Mouse (Mus musculus) kidney, embryonic 16.5 days (tissue): ENCODE measurements around the gene Rhou. TPM values are rescaled to one million over a fixed set of nuclear protein-coding genes. Genes with fewer than 3 reads are reported as not detected.
"Not testable (repeated sequence)": the region's sequence is repeated elsewhere in the genome, so short reads cannot be mapped to it uniquely, and the experiment has no call there.

Source experiments
- ATAC-seq: fragments of 200-750 bp; cut with Nextera tagmentation; 2 replicates; pipeline ENCODE4 v1.8.0; 2017; ENCODE audit warnings: moderate TSS enrichment; ENCODE audit not compliant: low FRiP score, low TSS enrichment
- H3K27ac ChIP-seq: fragments of 300-500 bp; sonication (generic); 2 replicates; pipeline ENCODE4 v1.5.1; 2014; ENCODE audit warnings: low read length
- H3K27me3 ChIP-seq: fragments of 300-500 bp; sonication (generic); 2 replicates; pipeline ENCODE4 v1.6.1; 2014; ENCODE audit warnings: low read length, control low read depth, mixed read lengths; ENCODE audit not compliant: insufficient read depth
- H3K36me3 ChIP-seq: fragments of 300-500 bp; sonication (generic); 2 replicates; pipeline ENCODE4 v1.6.1; 2014; ENCODE audit warnings: low read length, control low read depth, mixed read lengths; ENCODE audit not compliant: insufficient read depth
- H3K4me1 ChIP-seq: fragments of 300-500 bp; sonication (generic); 2 replicates; pipeline ENCODE4 v1.6.1; 2014; ENCODE audit warnings: low read length, control low read depth, mixed read lengths; ENCODE audit not compliant: insufficient read depth
- H3K4me2 ChIP-seq: fragments of 300-500 bp; sonication (generic); replicated peaks from 2 replicates; pipeline ENCODE4 v1.6.1; 2014; ENCODE audit warnings: low read depth, low read length
- H3K4me3 ChIP-seq: fragments of 300-500 bp; sonication (generic); 2 replicates; pipeline ENCODE4 v1.5.1; 2014; ENCODE audit warnings: mild to moderate bottlenecking, low read length
- H3K9ac ChIP-seq: fragments of 300-500 bp; sonication (generic); replicated peaks from 2 replicates; pipeline ENCODE4 v1.6.1; 2014; ENCODE audit warnings: low read length
- H3K9me3 ChIP-seq: fragments of 300-500 bp; sonication (generic); 2 replicates; pipeline ENCODE4 v1.6.1; 2016; ENCODE audit warnings: low read length, control low read depth
- WGBS: fragments of 180-500 bp; shearing (Covaris S2); extraction: QIAGEN DNeasy Blood & Tissue Kit; methylation state at CpG from one replicate; pipeline ENCODE4 v1.1.7; 2014; 5-methylcytosine and 5-hydroxymethylcytosine counted together
- polyA plus RNA-seq: library from polyadenylated mRNA; unstranded; fragments of >200 nt; fragmentation: Nextera tagmentation; extraction: Ambion mirVana; gene quantifications from 2 replicates; pipeline ENCODE4 v1.2.1, GENCODE M21; 2015

Rhou gene
- polyA plus RNA-seq = 7.9 TPM in 2 replicates

DNA sequence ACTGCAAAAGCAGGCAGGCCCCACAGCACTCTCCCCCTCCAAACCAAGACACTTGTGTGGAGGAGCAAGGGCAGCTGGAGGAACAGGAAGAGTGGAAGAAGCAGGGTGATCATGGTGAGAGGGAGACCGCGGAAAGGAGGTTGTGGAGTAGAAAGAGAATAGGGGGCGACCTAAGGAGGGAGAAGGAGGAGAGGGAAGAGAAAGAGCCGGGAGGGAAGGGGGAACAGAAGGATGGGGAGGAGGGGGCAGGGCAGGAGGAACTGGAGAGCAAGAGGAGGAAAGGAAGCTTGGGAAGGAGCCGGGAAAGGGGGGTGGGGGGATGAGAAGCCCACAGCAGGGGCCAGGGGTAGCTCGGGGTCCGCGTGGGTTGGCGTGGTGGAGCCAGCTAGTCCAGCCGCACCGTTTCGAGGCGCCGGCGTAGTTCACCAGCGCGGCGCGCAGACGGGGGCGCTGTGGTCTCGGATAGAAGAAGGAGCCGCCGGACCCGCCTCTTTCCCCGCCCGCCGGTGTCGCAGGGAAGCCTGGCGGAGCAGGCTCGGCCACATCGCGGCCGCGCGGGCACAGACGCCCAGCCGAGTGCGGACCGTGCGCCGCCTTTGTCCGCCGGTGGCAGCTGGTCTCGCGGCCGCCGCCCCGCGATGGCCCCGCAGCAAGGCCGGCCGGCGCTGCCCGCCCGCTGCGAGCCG, at the start of gene Rhou:
Gene Rhou (plus strand): TSS at position 622 of the 686 bp plus-strand sequence.
- Histone ChIP-seq H3K36me3 (peaks cover 16% of the 10 kb centered on the region; the same call in 1 of the 2 replicates), H3K4me2 (peak within 1 kb of the TSS; percentile 70), H3K9ac (peak within 1 kb of the TSS; percentile 95), H3K9me3 (no peaks in the 10 kb centered on the region), H3K4me3 (peak within 1 kb of the TSS; percentile 78), H3K27ac (peak within 1 kb of the TSS; percentile 87), H3K27me3 (no peaks in the 10 kb centered on the region), H3K4me1 (peaks cover 32% of the 10 kb centered on the region)
- WGBS = under 1% methylated on average over 24 of the region's 58 CpGs
- ATAC-seq = peak; percentile 88

DNA sequence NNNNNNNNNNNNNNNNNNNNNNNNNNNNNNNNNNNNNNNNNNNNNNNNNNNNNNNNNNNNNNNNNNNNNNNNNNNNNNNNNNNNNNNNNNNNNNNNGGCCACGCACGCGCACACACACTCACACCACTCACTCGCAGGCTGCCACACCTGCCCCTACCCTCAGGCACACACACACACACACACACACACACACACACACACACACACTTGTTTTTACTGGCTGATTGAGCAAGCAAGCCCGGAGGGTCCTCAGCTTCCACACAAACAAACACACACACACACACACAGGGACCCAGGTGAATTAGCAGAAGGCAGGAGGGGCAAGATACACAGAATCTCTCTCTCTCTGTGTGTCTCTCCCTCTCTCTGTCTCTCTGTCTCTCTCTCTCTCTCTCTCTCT, 41.1 kb upstream of the Rhou start:
- no CpG with 5 or more reads among the region's 5 CpGs for WGBS
- not testable (repeated sequence) for H3K4me3 ChIP-seq, H3K36me3 ChIP-seq, H3K27ac ChIP-seq, H3K4me2 ChIP-seq, H3K27me3 ChIP-seq, H3K4me1 ChIP-seq, H3K9ac ChIP-seq, H3K9me3 ChIP-seq, ATAC-seq

DNA sequence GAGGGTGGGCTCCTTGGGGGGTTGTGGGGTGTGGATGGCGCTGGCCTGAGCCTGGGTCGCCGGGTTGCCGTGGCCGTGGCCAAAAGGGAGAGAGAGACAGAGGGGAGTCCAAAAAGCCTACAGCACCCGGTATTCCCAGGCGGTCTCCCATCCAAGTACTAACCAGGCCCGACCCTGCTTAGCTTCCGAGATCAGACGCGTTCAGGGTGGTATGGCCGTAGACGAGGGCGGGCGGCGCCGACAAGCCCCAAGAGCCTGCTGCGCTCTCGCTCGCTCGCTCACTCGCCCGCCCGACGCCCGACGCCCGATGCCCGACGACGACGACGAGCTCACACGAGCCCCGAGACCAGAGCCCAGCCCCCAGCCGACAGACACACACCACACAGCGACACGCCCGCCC, 30.2 kb upstream of the Rhou start:
- not testable (repeated sequence) for H3K36me3 ChIP-seq, H3K4me1 ChIP-seq, H3K4me2 ChIP-seq, ATAC-seq, H3K9me3 ChIP-seq, H3K27ac ChIP-seq, H3K4me3 ChIP-seq, H3K9ac ChIP-seq
- no CpG with 5 or more reads among the region's 39 CpGs for WGBS
- H3K27me3 ChIP-seq = peaks cover 25% of the 10 kb centered on the region

DNA sequence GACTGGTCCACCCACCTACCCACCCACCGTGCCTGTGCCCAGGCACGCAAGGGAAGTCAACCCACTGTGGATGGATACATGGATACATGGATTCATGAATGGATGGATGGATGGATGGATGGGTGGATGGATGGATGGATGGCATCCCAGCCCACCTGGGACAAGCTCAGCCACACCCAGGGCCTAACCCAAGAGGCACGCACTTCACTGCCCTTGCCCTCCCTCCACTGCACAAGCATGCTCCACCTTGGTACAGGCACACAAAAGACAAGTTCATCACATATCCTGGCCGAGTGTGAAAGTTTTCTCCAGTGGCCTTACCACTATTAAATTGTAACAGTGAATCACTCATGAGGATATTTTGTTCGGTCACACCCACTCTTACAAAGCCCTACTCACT, 29.5 kb upstream of the Rhou start:
- ATAC-seq = no peak
- 62% methylated on average over 5 of the region's 5 CpGs for WGBS
- H3K27me3 ChIP-seq = peaks cover 22% of the 10 kb centered on the region

DNA sequence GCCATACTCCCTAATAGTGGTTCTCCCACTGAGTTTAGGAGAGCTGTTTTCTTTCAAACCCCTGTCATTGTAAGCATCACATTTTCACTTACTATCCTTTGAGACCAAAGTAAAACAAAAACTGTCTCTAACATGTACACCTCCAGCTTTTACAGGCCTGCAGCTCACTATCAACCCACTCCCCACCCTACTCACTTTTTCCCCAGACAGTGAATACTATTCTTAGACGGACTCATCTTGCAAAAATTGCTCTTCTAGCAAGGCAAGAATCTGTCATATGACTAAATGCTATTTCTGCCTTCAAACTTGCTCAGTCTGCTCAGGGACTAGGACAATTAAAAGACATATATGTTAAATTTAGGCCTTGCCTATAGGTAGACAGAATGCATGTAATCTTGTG, 29.0 kb upstream of the Rhou start:
- Histone ChIP-seq H3K4me1 (peaks cover 5% of the 10 kb centered on the region), H3K9me3 (no peaks in the 10 kb centered on the region), H3K9ac (no peak overlapping the region), H3K36me3 (no peaks in the 10 kb centered on the region), H3K4me3 (no peak overlapping the region), H3K4me2 (no peak overlapping the region), H3K27me3 (peaks cover 22% of the 10 kb centered on the region), H3K27ac (no peak overlapping the region)
- no peak for ATAC-seq
- WGBS = 44% methylated on average over 1 of the region's 1 CpGs

More for the DNA sequence above, 29.5 kb upstream of the Rhou start:
- no peaks in the 10 kb centered on the region for H3K9me3 ChIP-seq
- H3K36me3 ChIP-seq = no peaks in the 10 kb centered on the region
- 0 out of 2 replicates have a peak overlapping the region, but pooled peaks have one; percentile 7 for H3K4me2 ChIP-seq
- H3K27ac ChIP-seq = no peak overlapping the region
- H3K4me3 ChIP-seq = no peak overlapping the region
- H3K9ac ChIP-seq = no peak overlapping the region
- H3K4me1 ChIP-seq = peaks cover 3% of the 10 kb centered on the region

DNA sequence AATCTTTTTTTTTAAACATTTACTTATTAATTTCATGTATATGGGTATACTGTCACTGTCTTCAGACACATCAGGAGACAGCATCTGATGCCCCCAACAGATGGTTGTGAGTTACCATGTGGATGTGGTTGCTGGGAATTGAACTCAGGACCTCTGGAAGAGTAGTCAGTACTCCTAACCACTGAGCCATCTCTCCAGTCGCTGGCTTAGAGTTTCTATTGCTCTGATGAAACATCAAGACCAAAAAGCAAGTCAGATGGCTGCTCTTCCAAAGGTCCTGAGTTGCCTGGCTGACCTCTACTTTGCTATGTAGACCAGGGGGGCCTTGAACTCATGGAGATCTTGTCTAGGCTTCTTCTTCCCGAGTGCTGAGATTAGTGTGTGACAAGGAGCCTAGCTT, 28.0 kb upstream of the Rhou start:
- no peak for ATAC-seq
- Histone ChIP-seq H3K4me1 (peaks cover 11% of the 10 kb centered on the region), H3K27ac (no peak overlapping the region), H3K9me3 (no peaks in the 10 kb centered on the region), H3K4me3 (no peak overlapping the region), H3K9ac (no peak overlapping the region), H3K36me3 (no peaks in the 10 kb centered on the region), H3K4me2 (no peak overlapping the region), H3K27me3 (peaks cover 22% of the 10 kb centered on the region)
- 24% methylated on average over 2 of the region's 2 CpGs for WGBS

DNA sequence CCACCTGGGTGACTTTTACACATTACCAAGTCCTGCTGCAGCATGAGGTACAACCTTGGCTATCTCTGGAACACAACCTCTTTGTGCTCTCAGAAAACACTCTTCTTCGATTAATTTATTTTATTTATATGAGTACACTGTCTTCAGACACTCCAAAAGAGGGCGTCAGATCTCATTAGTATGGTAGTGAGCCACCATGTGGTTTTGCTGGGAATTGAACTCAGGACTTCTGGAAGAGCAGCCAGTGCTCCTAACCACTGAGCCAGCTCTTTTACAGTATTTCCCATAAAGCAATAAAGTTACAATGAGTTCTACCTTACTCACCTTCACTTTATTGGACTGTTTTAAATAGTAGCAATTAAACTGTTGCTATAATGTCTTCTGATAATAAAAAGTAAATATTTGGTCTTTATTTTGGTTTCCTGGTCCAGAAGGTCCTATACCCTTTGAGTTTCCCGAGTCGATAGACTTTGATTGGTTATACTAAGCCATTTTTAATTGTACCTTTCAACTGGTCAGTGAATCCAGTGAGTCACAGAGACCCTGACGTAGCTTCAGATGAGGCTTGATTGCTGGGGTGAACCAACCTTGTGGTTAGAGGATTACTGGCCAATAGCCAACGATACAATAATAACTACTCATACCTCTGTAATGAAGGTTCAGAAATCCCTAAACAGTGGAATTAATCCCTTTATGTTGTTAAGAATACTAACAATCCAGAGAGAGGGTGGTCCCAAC, 26.1 kb upstream of the Rhou start:
- no peaks in the 10 kb centered on the region for H3K9me3 ChIP-seq
- H3K4me3 ChIP-seq = no peak overlapping the region
- no peak for ATAC-seq
- H3K27ac ChIP-seq = no peak overlapping the region
- no peak overlapping the region for H3K4me2 ChIP-seq
- H3K36me3 ChIP-seq = no peaks in the 10 kb centered on the region
- 64% methylated on average over 6 of the region's 6 CpGs for WGBS
- peaks cover 11% of the 10 kb centered on the region for H3K4me1 ChIP-seq
- peaks cover 22% of the 10 kb centered on the region for H3K27me3 ChIP-seq
- no peak overlapping the region for H3K9ac ChIP-seq

DNA sequence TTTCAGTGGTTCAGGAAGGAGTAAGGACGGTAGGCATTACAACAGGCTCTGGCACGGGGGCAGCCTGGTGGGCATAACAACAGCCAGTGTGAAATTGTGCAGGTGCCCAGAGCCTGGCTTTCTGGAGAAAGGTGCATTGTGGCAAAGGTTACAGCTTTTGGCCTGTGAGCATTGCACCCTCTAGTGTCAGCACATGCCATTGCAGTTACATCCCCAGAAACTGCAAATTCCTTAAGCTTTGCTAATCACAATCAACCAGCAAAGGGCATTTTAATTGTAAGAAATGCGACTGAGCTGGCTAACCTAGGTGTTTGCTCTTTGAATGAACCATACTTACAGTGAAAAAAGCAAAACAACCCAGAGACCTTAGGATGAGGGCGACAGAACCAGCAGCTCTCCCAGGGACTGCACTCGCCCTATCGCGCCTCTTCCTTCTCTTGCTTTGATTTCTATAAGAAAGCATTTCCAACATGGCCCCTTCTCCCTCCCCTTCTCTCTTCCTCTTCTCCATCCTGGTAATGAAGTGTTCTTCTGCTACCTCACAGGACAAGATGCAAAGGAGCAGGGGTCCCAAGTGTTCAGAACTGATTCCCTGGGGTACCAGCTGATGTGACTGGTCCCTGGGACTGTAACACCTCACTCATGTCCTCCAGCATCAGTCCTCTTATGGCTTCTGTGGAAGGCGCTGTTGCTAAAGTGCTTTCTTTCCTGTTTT, 25.3 kb upstream of the Rhou start:
- H3K4me1 ChIP-seq = peaks cover 11% of the 10 kb centered on the region
- peaks cover 22% of the 10 kb centered on the region for H3K27me3 ChIP-seq
- H3K9ac ChIP-seq = 0 out of 2 replicates have a peak overlapping the region, but pooled peaks have one; percentile 31
- 5% methylated on average over 8 of the region's 8 CpGs for WGBS
- no peaks in the 10 kb centered on the region for H3K9me3 ChIP-seq
- H3K4me3 ChIP-seq = peak overlapping the region; percentile 30
- H3K27ac ChIP-seq = no peak overlapping the region
- peak; percentile 7; the same call in 1 of the 2 replicates for ATAC-seq
- H3K4me2 ChIP-seq = peak overlapping the region; percentile 47
- H3K36me3 ChIP-seq = no peaks in the 10 kb centered on the region

DNA sequence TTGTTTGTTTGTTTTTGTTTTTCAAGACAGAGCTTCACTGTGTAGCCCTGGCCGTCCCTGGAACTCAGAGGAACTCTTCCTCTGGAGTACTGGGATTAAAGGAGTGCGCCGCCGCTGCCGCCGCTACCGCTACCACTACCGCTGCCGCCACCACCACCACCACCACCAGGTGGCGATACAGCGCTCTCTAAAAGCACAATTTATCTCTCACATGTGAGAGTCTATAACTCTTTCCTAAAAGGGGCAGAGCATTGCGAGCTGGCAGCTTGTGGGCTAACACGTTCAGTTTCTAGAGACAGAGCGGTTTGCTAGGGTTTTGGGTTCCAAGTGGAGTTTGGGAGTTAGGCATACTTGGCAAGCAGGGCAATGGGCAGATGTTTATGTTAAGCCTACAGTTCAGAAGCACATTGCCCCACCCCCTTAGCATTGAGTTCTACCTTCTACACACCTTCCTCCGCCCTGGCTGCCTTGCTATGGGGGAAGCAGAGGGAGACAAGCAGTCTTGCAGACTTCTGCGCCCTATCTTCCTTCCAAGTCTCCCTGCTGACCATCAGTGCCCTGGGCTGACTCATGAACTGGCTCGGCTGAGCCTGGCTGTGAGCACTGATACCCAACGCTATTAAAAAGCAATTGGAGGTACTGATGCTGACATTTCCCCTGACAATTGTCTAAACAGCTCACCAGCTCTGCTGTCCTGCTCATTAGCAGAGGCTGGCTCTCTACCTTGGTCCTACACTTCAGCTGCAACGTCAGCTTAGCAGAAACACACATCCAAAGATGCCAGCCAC, 24.6 kb upstream of the Rhou start:
- peak; percentile 27; the same call in 1 of the 2 replicates for ATAC-seq
- WGBS = 7% methylated on average over 19 of the region's 19 CpGs
- H3K9ac ChIP-seq = no peak overlapping the region
- peaks cover 22% of the 10 kb centered on the region for H3K27me3 ChIP-seq
- no peaks in the 10 kb centered on the region for H3K9me3 ChIP-seq
- H3K4me3 ChIP-seq = peak overlapping the region; percentile 30
- peak overlapping the region; percentile 47 for H3K4me2 ChIP-seq
- no peaks in the 10 kb centered on the region for H3K36me3 ChIP-seq
- no peak overlapping the region for H3K27ac ChIP-seq
- H3K4me1 ChIP-seq = peaks cover 13% of the 10 kb centered on the region
